Comparison of ENCODE assay signal across 9 mouse cellular contexts in the genomic region with DNA sequence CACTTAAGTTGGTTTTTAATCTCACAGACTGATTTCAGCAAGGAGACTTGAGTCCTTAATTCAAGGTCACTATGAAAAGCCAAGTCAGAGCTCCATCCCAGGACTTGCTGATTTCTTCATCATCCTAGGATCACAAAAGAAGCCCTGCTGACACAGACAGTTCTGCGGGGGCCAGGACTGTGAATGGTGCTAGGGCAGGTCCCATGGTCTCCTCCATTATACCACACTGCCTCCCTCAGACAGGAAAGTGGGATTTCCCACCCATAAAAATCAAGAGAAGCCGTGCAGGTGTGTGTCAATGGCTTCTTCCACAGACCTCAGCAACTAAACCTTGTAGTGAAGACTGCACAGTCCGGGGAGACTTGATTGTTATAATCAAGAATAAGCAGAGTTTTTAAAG. TPM values are rescaled to one million over a fixed set of nuclear protein-coding genes. Genes with fewer than 3 reads are reported as not detected.
DNase-seq lines count a peak whose midpoint lies in the region; ATAC-seq and TF ChIP-seq lines count a peak whose summit lies in the region.
"Had no signal": no experiment of that assay in that cellular context is flagged by ENCODE, and none has a peak within 500 bp of the region (broad histone marks: within the 10 kb centered on the region; RNA-seq: fewer than 3 reads in every experiment).

No protein-coding gene starts in this region.

- WGBS in hindbrain, embryonic 14.5 days: 53% methylated on average over 3 of the region's 3 CpGs
- 54% methylated on average over 3 of the region's 3 CpGs for WGBS in hindbrain, embryonic 13.5 days
- WGBS in heart, postnatal 0 days: 68% methylated on average over 3 of the region's 3 CpGs
- 54% methylated on average over 3 of the region's 3 CpGs for WGBS in liver, postnatal 0 days (ENCODE audit: insufficient replicate concordance)

- no peak overlapping the region for H3K4me3 ChIP-seq in hindbrain, embryonic 14.5 days (replicated peaks; ENCODE audit: low read length)
- H3K4me3 ChIP-seq in hindbrain, embryonic 13.5 days: no peak overlapping the region
- H3K4me3 ChIP-seq in heart, postnatal 0 days (ENCODE audit: low read depth, low read length): no peak overlapping the region
- H3K4me3 ChIP-seq in liver, postnatal 0 days (ENCODE audit: low read depth, low read length): no peak overlapping the region
- H3K4me3 ChIP-seq: myocyte had no signal

- H3K36me3 ChIP-seq in hindbrain, embryonic 14.5 days (replicated peaks; ENCODE audit: control insufficient read depth, insufficient read depth): no peaks in the 10 kb centered on the region
- H3K36me3 ChIP-seq in hindbrain, embryonic 13.5 days: no peaks in the 10 kb centered on the region
- H3K36me3 ChIP-seq in heart, postnatal 0 days (replicated peaks; ENCODE audit: control insufficient read depth, insufficient read depth, low read length): no peaks in the 10 kb centered on the region
- H3K36me3 ChIP-seq in liver, postnatal 0 days (replicated peaks; ENCODE audit: insufficient read depth, low read length): no peaks in the 10 kb centered on the region
- H3K36me3 ChIP-seq: embryonic facial prominence, embryonic 13.5 days had no signal

- ATAC-seq in hindbrain, embryonic 14.5 days (ENCODE audit: low FRiP score): no peak
- ATAC-seq in hindbrain, embryonic 13.5 days (ENCODE audit: low FRiP score): no peak
- ATAC-seq in heart, postnatal 0 days (ENCODE audit: insufficient read depth, low read depth): no peak
- ATAC-seq in liver, postnatal 0 days: no peak
- ATAC-seq in CD4-positive, CD25-positive, alpha-beta regulatory T cell, adult 4 months: no peak

- no peak for TF ChIP-seq EP300 in heart, postnatal 0 days (IDR thresholded peaks at IDR 0.05; ENCODE audit: low read depth)
- TF ChIP-seq EP300 in liver, postnatal 0 days (IDR thresholded peaks at IDR 0.05; ENCODE audit: low read depth): no peak

- H3K27me3 ChIP-seq in hindbrain, embryonic 14.5 days (ENCODE audit: control insufficient read depth, insufficient read depth, low read length): peaks cover 7% of the 10 kb centered on the region; the same call in 1 of the 2 replicates
- peaks cover 21% of the 10 kb centered on the region for H3K27me3 ChIP-seq in hindbrain, embryonic 13.5 days
- no peaks in the 10 kb centered on the region for H3K27me3 ChIP-seq in heart, postnatal 0 days (ENCODE audit: control insufficient read depth, insufficient read depth, low read length)
- H3K27me3 ChIP-seq in liver, postnatal 0 days (ENCODE audit: insufficient read depth, low read length): 0 out of 2 replicates have a peak, but pooled peaks cover 4% of the 10 kb centered on the region

- H3K9ac ChIP-seq in hindbrain, embryonic 14.5 days: no peak overlapping the region
- no peak overlapping the region for H3K9ac ChIP-seq in hindbrain, embryonic 13.5 days
- no peak overlapping the region for H3K9ac ChIP-seq in heart, postnatal 0 days (replicated peaks; ENCODE audit: low read depth, low read length)
- no peak overlapping the region for H3K9ac ChIP-seq in liver, postnatal 0 days (replicated peaks)

- H3K9me3 ChIP-seq in hindbrain, embryonic 14.5 days (ENCODE audit: control insufficient read depth, low read length): no peaks in the 10 kb centered on the region
- H3K9me3 ChIP-seq in hindbrain, embryonic 13.5 days: no peaks in the 10 kb centered on the region
- no peaks in the 10 kb centered on the region for H3K9me3 ChIP-seq in heart, postnatal 0 days (replicated peaks; ENCODE audit: control insufficient read depth, low read length)
- no peaks in the 10 kb centered on the region for H3K9me3 ChIP-seq in liver, postnatal 0 days (ENCODE audit: low read length)
- H3K9me3 ChIP-seq: embryonic facial prominence, embryonic 13.5 days had no signal

- H3K27ac ChIP-seq in hindbrain, embryonic 14.5 days: no peak overlapping the region
- H3K27ac ChIP-seq in hindbrain, embryonic 13.5 days: no peak overlapping the region
- H3K27ac ChIP-seq in heart, postnatal 0 days (ENCODE audit: low read depth): no peak overlapping the region
- H3K27ac ChIP-seq in liver, postnatal 0 days (ENCODE audit: low read depth): no peak overlapping the region
- H3K27ac ChIP-seq: embryonic facial prominence, embryonic 13.5 days had no signal

- no peak for DNase-seq in hindbrain, embryonic 14.5 days (ENCODE audit: low spot score)
- DNase-seq in brain, embryonic 14.5 days (ENCODE audit: low read depth): peak; percentile 36
- no peak for DNase-seq in heart, postnatal 0 days (ENCODE audit: low spot score)
- DNase-seq in liver, postnatal 0 days: no peak
- DNase-seq in urinary bladder, postnatal 10 days (ENCODE audit: low spot score): no peak

- TF ChIP-seq POLR2A in brain, embryonic 14.5 days (IDR thresholded peaks at IDR 0.05; ENCODE audit: borderline replicate concordance, extremely low read depth, insufficient read depth, insufficient read length, poor library complexity, severe bottlenecking): no peak

- H3K4me2 ChIP-seq in hindbrain, embryonic 14.5 days (replicated peaks): peak overlapping the region; percentile 100
- H3K4me2 ChIP-seq in hindbrain, embryonic 13.5 days: no peak overlapping the region
- no peak overlapping the region for H3K4me2 ChIP-seq in heart, postnatal 0 days (ENCODE audit: low read depth, low read length)
- no peak overlapping the region for H3K4me2 ChIP-seq in liver, postnatal 0 days (ENCODE audit: low read depth, low read length)

- no peak for TF ChIP-seq CTCF in brain, embryonic 14.5 days (IDR thresholded peaks at IDR 0.05; ENCODE audit: borderline replicate concordance, extremely low read depth, insufficient read depth, insufficient read length)
- peak; percentile 32 for TF ChIP-seq CTCF in heart, postnatal 0 days (IDR thresholded peaks at IDR 0.05; ENCODE audit: low read depth)
- 0 out of 2 replicates have a peak, but pooled peaks have one; percentile 12 for TF ChIP-seq CTCF in liver, postnatal 0 days (IDR thresholded peaks at IDR 0.05; ENCODE audit: low read depth)

- H3K4me1 ChIP-seq in hindbrain, embryonic 14.5 days (replicated peaks; ENCODE audit: control insufficient read depth, insufficient read depth, low read length): peaks cover 18% of the 10 kb centered on the region
- H3K4me1 ChIP-seq in hindbrain, embryonic 13.5 days (replicated peaks): peaks cover 31% of the 10 kb centered on the region
- H3K4me1 ChIP-seq in heart, postnatal 0 days (ENCODE audit: control insufficient read depth, insufficient read depth): peaks cover 16% of the 10 kb centered on the region
- H3K4me1 ChIP-seq in liver, postnatal 0 days (ENCODE audit: insufficient read depth): 0 out of 2 replicates have a peak, but pooled peaks cover 3% of the 10 kb centered on the region

RNA-seq across cellular contexts. Expression of gene Stxbp6, which starts 2.3 kb away (rescaled TPM):
- polyA plus RNA-seq in hindbrain, embryonic 14.5 days (2014; fragmentation: Nextera tagmentation; extraction: Ambion mirVana): 21.4 and 24.6 TPM in 2 replicates
- 11.1 and 12.4 TPM in 2 replicates for polyA plus RNA-seq in hindbrain, embryonic 13.5 days (2015; fragmentation: Nextera tagmentation; extraction: Ambion mirVana)
- polyA plus RNA-seq in brain, embryonic 14.5 days (2012; rRNA removed): 8.3 and 11.0 TPM in 2 replicates
- 8.0 and 14.5 TPM in 2 replicates for total RNA-seq in heart, postnatal 0 days (2014; rRNA removed; ENCODE audit: low replicate concordance)
- polyA plus RNA-seq in heart, postnatal 0 days (2015; fragmentation: Nextera tagmentation; extraction: Ambion mirVana): 9.1 and 10.9 TPM in 2 replicates
- polyA plus RNA-seq in liver, postnatal 0 days (2015; fragmentation: Nextera tagmentation; extraction: Ambion mirVana): 7.0 and 7.1 TPM in 2 replicates
- not detected for polyA plus RNA-seq in CD4-positive, CD25-positive, alpha-beta regulatory T cell, adult 4 months (2017; shearing (Covaris generic))
- polyA plus RNA-seq: myocyte had no signal
